Mouse (Mus musculus) G1E (cell line): ENCODE data around the gene Ubtf. TPM values are rescaled to one million over a fixed set of nuclear protein-coding genes. Genes with fewer than 3 reads are reported as not detected.

Experiments
- ATAC-seq: 2 replicates; pipeline ENCODE4 v1.8.0; 2016; ENCODE audit warnings: mild to moderate bottlenecking; ENCODE audit not compliant: insufficient number of reproducible peaks, poor library complexity, low FRiP score, severe bottlenecking; ENCODE audit errors: extremely low read depth
- DNase-seq: peaks from one replicate; pipeline ENCODE4 v3.0.0; 2012; ENCODE audit warnings: low spot score
- H3K27me3 ChIP-seq: 2 replicates; pipeline ENCODE4 v1.6.1; 2012; ENCODE audit warnings: mild to moderate bottlenecking, low read length, inconsistent platforms; ENCODE audit not compliant: insufficient read depth
- H3K36me3 ChIP-seq: replicated peaks from 2 replicates; pipeline ENCODE3; 2012; ENCODE audit warnings: mild to moderate bottlenecking, inconsistent platforms
- H3K4me1 ChIP-seq: 2 replicates; pipeline ENCODE4 v1.6.1; 2012; ENCODE audit warnings: low read depth, low read length, inconsistent platforms, mixed read lengths; ENCODE audit not compliant: insufficient read depth
- H3K4me3 ChIP-seq: 2 replicates; pipeline ENCODE4 v1.5.1; 2012; ENCODE audit warnings: low read depth, mild to moderate bottlenecking, inconsistent platforms, low read length, moderate library complexity, mixed read lengths
- H3K9me3 ChIP-seq: replicated peaks from 2 replicates; pipeline ENCODE4 v1.6.1; 2012; ENCODE audit warnings: inconsistent platforms
- CTCF ChIP-seq: IDR thresholded peaks from 2 replicates; pipeline ENCODE4 v1.5.1; 2012; ENCODE audit warnings: low read depth, low read length, inconsistent platforms, mixed read lengths
- GATA1 ChIP-seq: IDR thresholded peaks from 2 replicates; pipeline ENCODE4 v1.6.1; 2012; ENCODE audit warnings: borderline replicate concordance, low read length, inconsistent platforms, mixed read lengths
- GATA2 ChIP-seq: IDR thresholded peaks from 2 replicates; pipeline ENCODE4 v1.6.1; 2012; ENCODE audit warnings: low read depth, low read length, inconsistent platforms, borderline replicate concordance
- POLR2AphosphoS5 ChIP-seq: IDR thresholded peaks from 2 replicates; pipeline ENCODE4 v1.6.1; 2012; ENCODE audit warnings: low read depth, low read length, inconsistent platforms; ENCODE audit not compliant: insufficient replicate concordance
- TAL1 ChIP-seq: conservative IDR thresholded peaks from 2 replicates; pipeline ENCODE4 v1.6.1; 2012; ENCODE audit warnings: low read depth, low read length, inconsistent platforms, mixed read lengths
- polyA plus RNA-seq: library from polyadenylated mRNA; stranded (reverse); fragments of >175 nt; gene quantifications from 2 replicates; pipeline ENCODE4 v1.2.3, GENCODE M21; 2012
- total RNA-seq, 2 experiments: library from RNA; stranded (forward) in 1 of 2; stranded (reverse) in 1 of 2; fragments of 200-1000 nt in 1 of 2; fragments of >200 nt in 1 of 2; fragmentation: Nextera tagmentation in 1 of 2; gene quantifications; 2 replicates each; pipeline ENCODE4 v1.2.3; 2014 to 2017

Gene Ubtf
- total and polyA plus RNA-seq, 3 experiments = 74.7 to 180 (median 151) TPM

GRCm38 (mm10) chr11:102258095-102258494 is 61.4 kb downstream of the Ubtf start:
- no peak overlapping the region for H3K4me3 ChIP-seq
- H3K27me3 ChIP-seq = no peaks in the 10 kb centered on the region
- no peak for DNase-seq
- H3K4me1 ChIP-seq = peaks cover 2% of the 10 kb centered on the region; the same call in 1 of the 2 replicates
- peaks cover 96% of the 10 kb centered on the region for H3K36me3 ChIP-seq
- ATAC-seq = no peak
- TF ChIP-seq GATA1 (no peak), POLR2AphosphoS5 (no peak), GATA2 (no peak), TAL1 (no peak), CTCF (no peak)
- no peaks in the 10 kb centered on the region for H3K9me3 ChIP-seq

GRCm38 (mm10) chr11:102257514-102257913 is 62.0 kb downstream of the Ubtf start:
- Histone ChIP-seq H3K27me3 (no peaks in the 10 kb centered on the region), H3K4me1 (peaks cover 2% of the 10 kb centered on the region; the same call in 1 of the 2 replicates), H3K4me3 (no peak overlapping the region), H3K36me3 (peaks cover 95% of the 10 kb centered on the region), H3K9me3 (no peaks in the 10 kb centered on the region)
- ATAC-seq = no peak
- DNase-seq = peak; percentile 19
- no peak for TF ChIP-seq CTCF
- TF ChIP-seq GATA1 = no peak
- TF ChIP-seq TAL1 = no peak
- no peak for TF ChIP-seq GATA2
- no peak for TF ChIP-seq POLR2AphosphoS5

Other genes with a start within 250 kb of the Ubtf start
- gene Mpp2, start 231.2 kb downstream of the Ubtf start, total RNA-seq (2014; fragmentation: Nextera tagmentation) = 16.1 and 17.2 TPM in 2 replicates
- gene Mpp2, start 231.2 kb downstream of the Ubtf start, total RNA-seq (2017) = 3.1 and 3.4 TPM in 2 replicates
- 11.9 and 13.9 TPM in 2 replicates for gene Mpp2, start 231.2 kb downstream of the Ubtf start, polyA plus RNA-seq
- gene Ppy, start 218.4 kb downstream of the Ubtf start, total RNA-seq (2014; fragmentation: Nextera tagmentation) = not detected in 2 replicates
- not detected in 2 replicates for gene Ppy, start 218.4 kb downstream of the Ubtf start, total RNA-seq (2017)
- 0.16 TPM in 1 of 2 replicates, not detected in the other for gene Ppy, start 218.4 kb downstream of the Ubtf start, polyA plus RNA-seq
- not detected in 2 replicates for gene Pyy, start 211.9 kb downstream of the Ubtf start, total RNA-seq (2014; fragmentation: Nextera tagmentation)
- gene Pyy, start 211.9 kb downstream of the Ubtf start, total RNA-seq (2017) = not detected in 2 replicates
- gene Pyy, start 211.9 kb downstream of the Ubtf start, polyA plus RNA-seq = not detected in 2 replicates
- gene Nags, start 174.2 kb downstream of the Ubtf start, total RNA-seq (2014; fragmentation: Nextera tagmentation) = not detected in 2 replicates
- gene Nags, start 174.2 kb downstream of the Ubtf start, total RNA-seq (2017) = 0.06 TPM in 1 of 2 replicates, not detected in the other
- not detected in 2 replicates for gene Nags, start 174.2 kb downstream of the Ubtf start, polyA plus RNA-seq
- gene Tmem101, start 163.3 kb downstream of the Ubtf start, total RNA-seq (2014; fragmentation: Nextera tagmentation) = 8.3 and 10.2 TPM in 2 replicates
- 12.9 and 16.7 TPM in 2 replicates for gene Tmem101, start 163.3 kb downstream of the Ubtf start, total RNA-seq (2017)
- gene Tmem101, start 163.3 kb downstream of the Ubtf start, polyA plus RNA-seq = 8.1 and 14.3 TPM in 2 replicates
- gene Lsm12, start 134.4 kb downstream of the Ubtf start, total RNA-seq (2014; fragmentation: Nextera tagmentation) = 160 and 182 TPM in 2 replicates
- gene Lsm12, start 134.4 kb downstream of the Ubtf start, total RNA-seq (2017) = 44.1 and 51.8 TPM in 2 replicates
- gene Lsm12, start 134.4 kb downstream of the Ubtf start, polyA plus RNA-seq = 114 and 136 TPM in 2 replicates
- 37.8 and 45.9 TPM in 2 replicates for gene G6pc3, start 130.1 kb downstream of the Ubtf start, total RNA-seq (2014; fragmentation: Nextera tagmentation)
- 12.4 and 13.1 TPM in 2 replicates for gene G6pc3, start 130.1 kb downstream of the Ubtf start, total RNA-seq (2017)
- gene G6pc3, start 130.1 kb downstream of the Ubtf start, polyA plus RNA-seq = 14.6 and 14.8 TPM in 2 replicates
- 20.5 and 30.7 TPM in 2 replicates for gene Hdac5, start 89.6 kb downstream of the Ubtf start, total RNA-seq (2014; fragmentation: Nextera tagmentation)
- gene Hdac5, start 89.6 kb downstream of the Ubtf start, total RNA-seq (2017) = 24.0 and 24.4 TPM in 2 replicates
- 42.8 and 48.2 TPM in 2 replicates for gene Hdac5, start 89.6 kb downstream of the Ubtf start, polyA plus RNA-seq
- gene BC030867, start 70.9 kb downstream of the Ubtf start, total RNA-seq (2014; fragmentation: Nextera tagmentation) = 42.5 and 45.0 TPM in 2 replicates
- gene BC030867, start 70.9 kb downstream of the Ubtf start, total RNA-seq (2017) = 4.9 and 5.7 TPM in 2 replicates
- gene BC030867, start 70.9 kb downstream of the Ubtf start, polyA plus RNA-seq = 5.4 and 10.1 TPM in 2 replicates
- not detected in 2 replicates for gene Asb16, start 51.0 kb downstream of the Ubtf start, total RNA-seq (2014; fragmentation: Nextera tagmentation)
- 0.05 TPM in 1 of 2 replicates, not detected in the other for gene Asb16, start 51.0 kb downstream of the Ubtf start, total RNA-seq (2017)
- gene Asb16, start 51.0 kb downstream of the Ubtf start, polyA plus RNA-seq = not detected in 2 replicates
- gene Tmub2, start 34.8 kb downstream of the Ubtf start, total RNA-seq (2014; fragmentation: Nextera tagmentation) = 17.9 and 24.4 TPM in 2 replicates
- 30.3 and 32.4 TPM in 2 replicates for gene Tmub2, start 34.8 kb downstream of the Ubtf start, total RNA-seq (2017)
- gene Tmub2, start 34.8 kb downstream of the Ubtf start, polyA plus RNA-seq = 27.2 and 27.6 TPM in 2 replicates
- 24.4 and 29.9 TPM in 2 replicates for gene Atxn7l3, start 23.1 kb downstream of the Ubtf start, total RNA-seq (2014; fragmentation: Nextera tagmentation)
- gene Atxn7l3, start 23.1 kb downstream of the Ubtf start, total RNA-seq (2017) = 24.0 and 24.7 TPM in 2 replicates
- gene Atxn7l3, start 23.1 kb downstream of the Ubtf start, polyA plus RNA-seq = 60.0 and 65.2 TPM in 2 replicates
- 5.9 and 596 TPM in 2 replicates for gene Slc4a1, start 46.5 kb upstream of the Ubtf start, total RNA-seq (2014; fragmentation: Nextera tagmentation)
- 1.1 and 1.5 TPM in 2 replicates for gene Slc4a1, start 46.5 kb upstream of the Ubtf start, total RNA-seq (2017)
- gene Slc4a1, start 46.5 kb upstream of the Ubtf start, polyA plus RNA-seq = 2.3 and 2.9 TPM in 2 replicates
- not detected in 2 replicates for gene Rundc3a, start 73.7 kb upstream of the Ubtf start, total RNA-seq (2014; fragmentation: Nextera tagmentation)
- 0.16 TPM in 1 of 2 replicates, not detected in the other for gene Rundc3a, start 73.7 kb upstream of the Ubtf start, total RNA-seq (2017)
- gene Rundc3a, start 73.7 kb upstream of the Ubtf start, polyA plus RNA-seq = not detected in 2 replicates
- 205 TPM in 2 replicates for gene Slc25a39, start 88.2 kb upstream of the Ubtf start, total RNA-seq (2014; fragmentation: Nextera tagmentation)
- 55.3 and 55.9 TPM in 2 replicates for gene Slc25a39, start 88.2 kb upstream of the Ubtf start, total RNA-seq (2017)
- gene Slc25a39, start 88.2 kb upstream of the Ubtf start, polyA plus RNA-seq = 230 and 231 TPM in 2 replicates
- 45.8 and 46.0 TPM in 2 replicates for gene Grn, start 110.6 kb upstream of the Ubtf start, total RNA-seq (2014; fragmentation: Nextera tagmentation)
- 52.4 and 65.8 TPM in 2 replicates for gene Grn, start 110.6 kb upstream of the Ubtf start, total RNA-seq (2017)
- gene Grn, start 110.6 kb upstream of the Ubtf start, polyA plus RNA-seq = 13.2 and 21.1 TPM in 2 replicates
- gene Fam171a2, start 127.9 kb upstream of the Ubtf start, total RNA-seq (2014; fragmentation: Nextera tagmentation) = not detected in 2 replicates
- 0.05 TPM in 1 of 2 replicates, not detected in the other for gene Fam171a2, start 127.9 kb upstream of the Ubtf start, total RNA-seq (2017)
- 0.08 and 0.16 TPM in 2 replicates for gene Fam171a2, start 127.9 kb upstream of the Ubtf start, polyA plus RNA-seq
- 27.3 and 37.6 TPM in 2 replicates for gene Itga2b, start 150.4 kb upstream of the Ubtf start, total RNA-seq (2014; fragmentation: Nextera tagmentation)
- gene Itga2b, start 150.4 kb upstream of the Ubtf start, total RNA-seq (2017) = 72.3 and 76.1 TPM in 2 replicates
- 23.5 and 27.8 TPM in 2 replicates for gene Itga2b, start 150.4 kb upstream of the Ubtf start, polyA plus RNA-seq
- gene Gpatch8, start 236.7 kb upstream of the Ubtf start, total RNA-seq (2014; fragmentation: Nextera tagmentation) = 52.1 and 69.2 TPM in 2 replicates
- 22.3 and 26.0 TPM in 2 replicates for gene Gpatch8, start 236.7 kb upstream of the Ubtf start, total RNA-seq (2017)
- gene Gpatch8, start 236.7 kb upstream of the Ubtf start, polyA plus RNA-seq = 12.1 and 16.1 TPM in 2 replicates